Mouse (Mus musculus) CH12.LX (cell line): Measurements from ENCODE around the gene Tmem216. TPM values are rescaled to one million over a fixed set of nuclear protein-coding genes. Genes with fewer than 3 reads are reported as not detected.

Experiments
- DNase-seq: peaks from one replicate; pipeline ENCODE4 v3.0.0-alpha.2; 2013; ENCODE audit errors: extremely low read depth
- H3K27ac ChIP-seq: 2 replicates; pipeline ENCODE4 v1.5.1; 2012; ENCODE audit warnings: low read depth, mild to moderate bottlenecking, control low read depth, moderate library complexity; ENCODE audit not compliant: insufficient read depth
- H3K27me3 ChIP-seq: replicated peaks from 2 replicates; pipeline ENCODE3; 2012; ENCODE audit warnings: inconsistent platforms
- H3K36me3 ChIP-seq, 2 experiments: replicated peaks in 1 of 2; 2 replicates each; pipeline versions ENCODE3 to v1.6.1; 2012; ENCODE audit warnings: inconsistent platforms in 1 of 2, low read length in 1 of 2, mild to moderate bottlenecking in 1 of 2, mixed read lengths in 1 of 2, moderate library complexity in 1 of 2; ENCODE audit not compliant: control insufficient read depth in 1 of 2, insufficient read depth in 1 of 2
- H3K4me1 ChIP-seq, 2 experiments: 2 replicates each; pipeline ENCODE4 v1.6.1; 2012; ENCODE audit warnings: inconsistent platforms in 1 of 2, moderate library complexity in 1 of 2; ENCODE audit not compliant: insufficient read depth in 2 of 2, control insufficient read depth in 1 of 2
- H3K4me2 ChIP-seq: 2 replicates; pipeline ENCODE4 v1.6.1; 2012; ENCODE audit warnings: low read depth, mild to moderate bottlenecking, control low read depth; ENCODE audit not compliant: poor library complexity, insufficient read depth, severe bottlenecking
- H3K4me3 ChIP-seq, 3 experiments: fragments of 150-350 bp in 1 of 3; sonication (generic) in 1 of 3; replicated peaks in 1 of 3; 2 replicates each; pipeline versions ENCODE3 to v1.5.1; 2011 to 2012; ENCODE audit warnings: low read depth in 2 of 3, low read length in 2 of 3, mild to moderate bottlenecking in 2 of 3, moderate library complexity in 2 of 3, control low read depth in 1 of 3, improper control_type of control experiment in 1 of 3, inconsistent platforms in 1 of 3, mixed read lengths in 1 of 3; ENCODE audit not compliant: poor library complexity in 1 of 3
- H3K79me2 ChIP-seq: replicated peaks from 2 replicates; pipeline ENCODE4 v1.6.1; 2012; ENCODE audit warnings: mild to moderate bottlenecking, moderate library complexity; ENCODE audit not compliant: control insufficient read depth, poor library complexity, insufficient read depth, severe bottlenecking; ENCODE audit errors: extremely low read depth
- H3K9ac ChIP-seq: 2 replicates; pipeline ENCODE4 v1.6.1; 2012; ENCODE audit warnings: low read depth, mild to moderate bottlenecking, control low read depth, moderate library complexity; ENCODE audit not compliant: insufficient read depth
- H3K9me3 ChIP-seq: replicated peaks from 2 replicates; pipeline ENCODE3; 2012; ENCODE audit warnings: low read length, inconsistent platforms, mixed read lengths
- BHLHE40 ChIP-seq: IDR thresholded peaks from 2 replicates; pipeline ENCODE4 v1.6.1; 2011; ENCODE audit warnings: mild to moderate bottlenecking, low read depth, low read length, improper control_type of control experiment
- CHD1 ChIP-seq: IDR thresholded peaks from 2 replicates; pipeline ENCODE4 v1.6.1; 2012; ENCODE audit warnings: low read depth, low read length, improper control_type of control experiment, inconsistent platforms
- CHD2 ChIP-seq: IDR thresholded peaks from 2 replicates; pipeline ENCODE4 v1.6.1; 2011; ENCODE audit warnings: low read length, improper control_type of control experiment
- CTCF ChIP-seq, 2 experiments: IDR thresholded peaks in 1 of 2; conservative IDR thresholded peaks in 1 of 2; 2 replicates each; pipeline ENCODE4 v1.5.1; 2011 to 2012; ENCODE audit warnings: low read depth in 2 of 2, low read length in 2 of 2, improper control_type of control experiment in 1 of 2, inconsistent platforms in 1 of 2, mild to moderate bottlenecking in 1 of 2, moderate library complexity in 1 of 2
- E2F4 ChIP-seq: IDR thresholded peaks from 2 replicates; pipeline ENCODE4 v1.6.1; 2011; ENCODE audit warnings: low read depth, low read length, improper control_type of control experiment; ENCODE audit not compliant: insufficient replicate concordance
- ELF1 ChIP-seq: IDR thresholded peaks from 2 replicates; pipeline ENCODE4 v1.6.1; 2014; ENCODE audit warnings: low read depth, mild to moderate bottlenecking, inconsistent platforms, low read length, improper control_type of control experiment
- EP300 ChIP-seq: IDR thresholded peaks from 2 replicates; pipeline ENCODE4 v1.6.1; 2011; ENCODE audit warnings: low read length, improper control_type of control experiment
- ETS1 ChIP-seq: conservative IDR thresholded peaks from 2 replicates; pipeline ENCODE4 v1.6.1; 2012; ENCODE audit warnings: low read depth, mild to moderate bottlenecking, inconsistent platforms, low read length, improper control_type of control experiment, moderate library complexity
- GABPA ChIP-seq: IDR thresholded peaks from 2 replicates; pipeline ENCODE4 v1.6.1; 2012; ENCODE audit warnings: low read depth, low read length, improper control_type of control experiment, inconsistent platforms; ENCODE audit not compliant: insufficient replicate concordance
- HCFC1 ChIP-seq: IDR thresholded peaks from 2 replicates; pipeline ENCODE4 v1.6.1; 2012; ENCODE audit warnings: low read depth, mild to moderate bottlenecking, inconsistent platforms, low read length, improper control_type of control experiment
- IRF4 ChIP-seq: IDR thresholded peaks from 2 replicates; pipeline ENCODE4 v1.6.1; 2014; ENCODE audit warnings: low read depth, mild to moderate bottlenecking, inconsistent platforms, low read length, improper control_type of control experiment
- JUN ChIP-seq: IDR thresholded peaks from 2 replicates; pipeline ENCODE4 v1.6.1; 2011; ENCODE audit warnings: low read depth, mild to moderate bottlenecking, low read length, improper control_type of control experiment, moderate library complexity; ENCODE audit not compliant: insufficient read depth
- JUND ChIP-seq: conservative IDR thresholded peaks from 2 replicates; pipeline ENCODE4 v1.6.1; 2011; ENCODE audit warnings: low read depth, low read length, improper control_type of control experiment
- KAT2A ChIP-seq: IDR thresholded peaks from 2 replicates; pipeline ENCODE4 v1.6.1; 2012; ENCODE audit warnings: low read length, improper control_type of control experiment, inconsistent platforms; ENCODE audit not compliant: insufficient replicate concordance
- MAFK ChIP-seq: IDR thresholded peaks from 2 replicates; pipeline ENCODE4 v1.6.1; 2011; ENCODE audit warnings: low read length, improper control_type of control experiment; ENCODE audit not compliant: insufficient replicate concordance
- MAX ChIP-seq: IDR thresholded peaks from 2 replicates; pipeline ENCODE4 v1.6.1; 2011; ENCODE audit warnings: low read length, improper control_type of control experiment
- MAZ ChIP-seq: IDR thresholded peaks from 2 replicates; pipeline ENCODE4 v1.6.1; 2012; ENCODE audit warnings: low read depth, mild to moderate bottlenecking, inconsistent platforms, low read length, improper control_type of control experiment, moderate library complexity
- MEF2A ChIP-seq: IDR thresholded peaks from 2 replicates; pipeline ENCODE4 v1.6.1; 2014; ENCODE audit warnings: low read depth, mild to moderate bottlenecking, inconsistent platforms, low read length, improper control_type of control experiment, borderline replicate concordance
- MXI1 ChIP-seq: IDR thresholded peaks from 2 replicates; pipeline ENCODE4 v1.6.1; 2011; ENCODE audit warnings: mild to moderate bottlenecking, low read depth, low read length, improper control_type of control experiment
- MYC ChIP-seq: IDR thresholded peaks from 2 replicates; pipeline ENCODE4 v1.6.1; 2011; ENCODE audit warnings: low read depth, mild to moderate bottlenecking, improper control_type of control experiment, low read length
- NELFE ChIP-seq: IDR thresholded peaks from 2 replicates; pipeline ENCODE4 v1.6.1; 2011; ENCODE audit warnings: low read depth, low read length, improper control_type of control experiment
- NRF1 ChIP-seq: IDR thresholded peaks from 2 replicates; pipeline ENCODE4 v1.6.1; 2014; ENCODE audit warnings: low read depth, mild to moderate bottlenecking, inconsistent platforms, low read length, improper control_type of control experiment, moderate library complexity
- PAX5 ChIP-seq: IDR thresholded peaks from 2 replicates; pipeline ENCODE4 v1.6.1; 2012; ENCODE audit warnings: low read length, inconsistent platforms, mixed read lengths
- POLR2A ChIP-seq: IDR thresholded peaks from 2 replicates; pipeline ENCODE4 v1.6.1; 2011; ENCODE audit warnings: low read depth, mild to moderate bottlenecking, improper control_type of control experiment, low read length
- POLR2AphosphoS2 ChIP-seq: IDR thresholded peaks from 2 replicates; pipeline ENCODE4 v1.6.1; 2011; ENCODE audit warnings: low read depth, low read length, improper control_type of control experiment
- RAD21 ChIP-seq: IDR thresholded peaks from 2 replicates; pipeline ENCODE4 v1.6.1; 2011; ENCODE audit warnings: low read depth, mild to moderate bottlenecking, low read length, improper control_type of control experiment, moderate library complexity
- RCOR1 ChIP-seq: conservative IDR thresholded peaks from 2 replicates; pipeline ENCODE4 v1.6.1; 2012; ENCODE audit warnings: low read depth, mild to moderate bottlenecking, inconsistent platforms, low read length, improper control_type of control experiment
- SIN3A ChIP-seq: IDR thresholded peaks from 2 replicates; pipeline ENCODE4 v1.6.1; 2012; ENCODE audit warnings: low read length, improper control_type of control experiment, inconsistent platforms
- SMC3 ChIP-seq: IDR thresholded peaks from 2 replicates; pipeline ENCODE4 v1.6.1; 2011; ENCODE audit warnings: low read depth, low read length, improper control_type of control experiment
- TBP ChIP-seq: conservative IDR thresholded peaks from 2 replicates; pipeline ENCODE4 v1.6.1; 2011; ENCODE audit warnings: low read depth, low read length, improper control_type of control experiment
- TCF12 ChIP-seq: IDR thresholded peaks from 2 replicates; pipeline ENCODE4 v1.6.1; 2014; ENCODE audit warnings: low read depth, mild to moderate bottlenecking, inconsistent platforms, low read length, improper control_type of control experiment
- UBTF ChIP-seq: IDR thresholded peaks from 2 replicates; pipeline ENCODE4 v1.6.1; 2012; ENCODE audit warnings: low read depth, mild to moderate bottlenecking, inconsistent platforms, low read length, improper control_type of control experiment, moderate library complexity
- USF1 ChIP-seq: IDR thresholded peaks from 2 replicates; pipeline ENCODE4 v1.6.1; 2014; ENCODE audit warnings: low read depth, mild to moderate bottlenecking, inconsistent platforms, low read length, improper control_type of control experiment
- USF2 ChIP-seq: conservative IDR thresholded peaks from 2 replicates; pipeline ENCODE4 v1.6.1; 2011; ENCODE audit warnings: low read depth, low read length, improper control_type of control experiment
- ZC3H11A ChIP-seq: IDR thresholded peaks from 2 replicates; pipeline ENCODE4 v1.6.1; 2012; ENCODE audit warnings: low read depth, mild to moderate bottlenecking, inconsistent platforms, low read length, improper control_type of control experiment
- ZKSCAN1 ChIP-seq: IDR thresholded peaks from 2 replicates; pipeline ENCODE4 v1.6.1; 2012; ENCODE audit warnings: low read depth, inconsistent platforms, low read length, improper control_type of control experiment, borderline replicate concordance
- ZMIZ1 ChIP-seq: IDR thresholded peaks from 2 replicates; pipeline ENCODE4 v1.6.1; 2012; ENCODE audit warnings: low read depth, mild to moderate bottlenecking, inconsistent platforms, low read length, improper control_type of control experiment
- ZNF384 ChIP-seq: IDR thresholded peaks from 2 replicates; pipeline ENCODE4 v1.6.1; 2012; ENCODE audit warnings: low read depth, low read length, improper control_type of control experiment, inconsistent platforms
- dilution Hi-C: fragments of 300-500 bp; cut with MboI; formaldehyde crosslinking; loops from 2 replicates; pipeline ENCODE4 v1.14.3; 2020; ENCODE audit warnings: low sequenced_read_pairs; ENCODE audit not compliant: extremely low pct_unique_long_range_greater_than_20kb, extremely low pct_ligation_motif_present
- in situ Hi-C: fragments of 300-500 bp; cut with MboI; formaldehyde crosslinking; loops from 3 replicates; pipeline ENCODE4 v1.14.3; 2019; ENCODE audit warnings: low sequenced_read_pairs, low pct_ligation_motif_present, low pct_unique_long_range_greater_than_20kb, mixed read lengths
- polyA plus RNA-seq: library from polyadenylated mRNA; unstranded; fragments of >175 nt; gene quantifications from 2 replicates; pipeline ENCODE4 v1.2.1, GENCODE M21; 2012; ENCODE audit warnings: low read depth; ENCODE audit not compliant: insufficient read length
- total RNA-seq, 2 experiments: library from RNA; depleted of rRNA; stranded (reverse); fragments of 300-350 nt in 1 of 2; fragments of >200 nt in 1 of 2; gene quantifications; 2 replicates each; pipeline ENCODE4 v1.2.3; 2012 to 2014

Gene Tmem216
- total and polyA plus RNA-seq, 3 experiments, result 19.9 to 25.7 (median 24.0) TPM

- Histone ChIP-seq H3K9ac (peak within 1 kb of the TSS; percentile 96), H3K79me2 (peaks cover 40% of the 10 kb centered on the region), H3K4me3 (peak within 1 kb of the TSS; percentile 79 to 98 (median 93)), H3K36me3 (peaks cover 27 to 42% of the 10 kb centered on the region in 2 experiments), H3K27ac (peak within 1 kb of the TSS; percentile 73), H3K27me3 (no peaks in the 10 kb centered on the region)
- DNase-seq, result peak; percentile 98
- in situ Hi-C loops, result no loop called here
- TF ChIP-seq MAX, result peak; percentile 86
- no peak for TF ChIP-seq ZKSCAN1
- peak; percentile 98 for TF ChIP-seq NELFE
- peak; percentile 75 for TF ChIP-seq MEF2A
- no peak for TF ChIP-seq EP300
- TF ChIP-seq ELF1, result peak; percentile 85
- peak; percentile 83 for TF ChIP-seq GABPA
- no peak; the same call in 1 of the 2 replicates for TF ChIP-seq RAD21
- no peak; the same call in 1 of the 2 replicates for TF ChIP-seq UBTF
- TF ChIP-seq BHLHE40, result peak; percentile 47; the same call in 1 of the 2 replicates
- TF ChIP-seq CTCF (conservative IDR thresholded peaks at IDR 0.05 in 1 of 2, IDR thresholded peaks at IDR 0.05 in 1 of 2; ENCODE audit: low read depth in 2 of 2, low read length in 2 of 2), result peak in 1 of 2 experiments; percentile 59; a peak in 2 of 4 replicates
- TF ChIP-seq KAT2A, result peak; percentile 92
- TF ChIP-seq USF1, result peak; percentile 51
- TF ChIP-seq ZC3H11A, result no peak
- TF ChIP-seq USF2, result no peak
- TF ChIP-seq TCF12, result peak; percentile 96
- TF ChIP-seq PAX5, result no peak
- TF ChIP-seq CHD1, result no peak; the same call in 1 of the 2 replicates
- TF ChIP-seq JUN, result no peak
- TF ChIP-seq E2F4, result no peak
- peak; percentile 85 for TF ChIP-seq TBP
- TF ChIP-seq ETS1, result peak; percentile 35; the same call in 1 of the 2 replicates
- TF ChIP-seq ZMIZ1, result peak; percentile 97
- peak; percentile 98 for TF ChIP-seq SIN3A
- TF ChIP-seq HCFC1, result peak; percentile 91
- peak; percentile 28; the same call in 1 of the 2 replicates for TF ChIP-seq ZNF384
- peak; percentile 98 for TF ChIP-seq POLR2A
- peak; percentile 92; the same call in 1 of the 2 replicates for TF ChIP-seq POLR2AphosphoS2
- TF ChIP-seq RCOR1, result no peak; the same call in 1 of the 2 replicates
- peak; percentile 69 for TF ChIP-seq IRF4
- peak; percentile 73 for TF ChIP-seq CHD2
- TF ChIP-seq JUND, result no peak
- TF ChIP-seq MYC, result peak; percentile 89
- TF ChIP-seq NRF1, result peak; percentile 60
- no peak; the same call in 1 of the 2 replicates for TF ChIP-seq MAFK
- TF ChIP-seq MAZ, result peak; percentile 89
- TF ChIP-seq SMC3, result peak; percentile 33; the same call in 1 of the 2 replicates
- peak; percentile 98 for TF ChIP-seq MXI1
- TF ChIP-seq, all 38 proteins: peak for 25
- peak within 1 kb of the TSS; percentile 96 for H3K4me2 ChIP-seq
- peaks cover 13 to 65% of the 10 kb centered on the region in 2 experiments for H3K4me1 ChIP-seq
- no peaks in the 10 kb centered on the region for H3K9me3 ChIP-seq
- dilution Hi-C loops, result no loop called here
Observed at GRCm38 (mm10) chr19:10605293-10605900, 49.4 kb upstream of the Tmem216 start, which contains the start of the genes Ddb1 and Tkfc. Gene Ddb1 (plus strand): TSS chr19:10605327. Gene Tkfc (minus strand): TSS chr19:10605654.
